Mouse (Mus musculus) naive thymus-derived CD4-positive, alpha-beta T cell, adult 2 months (primary cell): Measurements from ENCODE around the gene Efcab9.

Source experiments
- DNase-seq: peaks from one replicate; pipeline ENCODE4 v3.0.0-alpha.2; 2011; ENCODE audit warnings: low read depth

Gene Efcab9

GRCm38 (mm10) chr11:32498757-32499535 lies 32.9 kb downstream of the Efcab9 start:
- DNase-seq, result no peak

DNA sequence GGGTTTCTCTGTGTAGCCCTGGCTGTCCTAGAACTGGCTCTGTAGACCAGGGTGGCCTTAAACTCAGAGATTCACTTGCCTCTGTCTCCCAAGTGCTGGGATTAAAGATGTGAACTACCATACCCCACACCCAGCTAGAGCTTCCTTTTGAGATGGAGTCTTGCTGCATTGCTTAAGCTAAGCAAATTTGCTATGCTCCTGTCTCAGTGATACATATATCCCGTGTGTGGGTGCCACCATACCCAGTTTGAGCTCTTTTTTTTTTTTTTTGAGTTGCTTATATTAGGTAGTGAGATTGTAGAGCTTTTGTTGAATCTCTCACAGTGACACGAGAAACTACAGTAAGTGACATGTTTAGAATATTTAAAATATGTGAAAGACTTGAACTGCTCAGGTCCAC lies 36.6 kb downstream of the Efcab9 start:
- no peak for DNase-seq

DNA sequence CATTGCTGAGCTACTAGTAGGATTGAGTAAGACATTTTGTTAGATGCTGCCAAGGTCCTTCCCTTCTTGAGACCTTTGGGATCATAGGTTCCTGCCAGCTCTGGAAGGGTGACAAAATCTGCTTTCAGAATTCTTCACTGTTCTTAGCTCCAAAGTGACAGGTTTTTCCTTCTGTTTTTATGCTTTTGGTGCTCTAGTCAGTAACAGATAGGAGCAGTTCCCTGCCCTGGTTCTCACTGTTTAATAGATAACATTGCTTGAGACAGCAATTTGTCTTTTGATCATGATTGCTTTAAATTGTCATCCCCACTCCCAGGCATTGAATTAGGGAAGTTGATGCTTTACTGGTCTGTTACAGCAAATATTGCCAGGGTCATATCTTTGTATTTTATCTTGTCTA lies 38.6 kb downstream of the Efcab9 start:
- DNase-seq, result no peak

DNA sequence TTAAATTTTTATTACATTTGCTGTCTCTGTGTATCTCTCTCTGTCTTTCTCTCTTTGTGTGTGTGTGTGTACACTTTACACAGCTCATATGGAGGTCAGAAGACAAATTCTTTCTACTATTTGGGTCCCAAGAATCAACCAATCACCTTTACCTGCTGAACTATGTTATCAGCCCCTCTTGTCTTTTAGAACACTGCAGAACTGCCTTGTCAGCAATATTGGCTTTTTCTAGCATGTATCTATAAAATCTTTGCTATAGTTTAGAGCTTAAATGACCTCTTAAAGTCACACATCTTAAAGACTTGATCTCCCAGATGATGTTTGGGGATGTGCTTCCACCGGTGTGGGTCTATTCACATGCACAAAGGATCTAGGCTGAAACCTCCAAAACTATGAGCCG lies 40.8 kb downstream of the Efcab9 start:
- DNase-seq, result no peak

GRCm38 (mm10) chr11:32488808-32489670 lies 42.8 kb downstream of the Efcab9 start:
- peak; percentile 64 for DNase-seq

- no peak for DNase-seq
Observed at GRCm38 (mm10) chr11:32488344-32488743, 43.5 kb downstream of the Efcab9 start.

DNA sequence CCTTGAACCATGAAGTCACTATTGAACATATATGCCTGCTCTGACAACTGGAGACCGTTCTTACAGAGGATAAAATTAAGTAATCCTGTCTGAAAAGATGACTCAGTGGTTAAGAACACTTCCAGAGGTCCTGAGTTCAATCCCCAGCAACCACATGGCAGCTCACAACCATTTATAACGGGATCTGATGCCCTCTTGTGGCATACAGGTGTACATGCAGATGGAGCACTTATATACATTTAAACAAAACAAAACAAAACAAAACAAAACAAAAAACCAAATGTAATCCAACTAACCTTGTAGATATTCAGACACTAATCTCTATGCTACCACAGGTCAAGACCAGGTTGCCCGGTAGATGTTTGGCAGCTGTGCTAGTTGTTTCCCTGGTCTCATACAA lies 44.4 kb downstream of the Efcab9 start:
- DNase-seq, result peak; percentile 38

DNA sequence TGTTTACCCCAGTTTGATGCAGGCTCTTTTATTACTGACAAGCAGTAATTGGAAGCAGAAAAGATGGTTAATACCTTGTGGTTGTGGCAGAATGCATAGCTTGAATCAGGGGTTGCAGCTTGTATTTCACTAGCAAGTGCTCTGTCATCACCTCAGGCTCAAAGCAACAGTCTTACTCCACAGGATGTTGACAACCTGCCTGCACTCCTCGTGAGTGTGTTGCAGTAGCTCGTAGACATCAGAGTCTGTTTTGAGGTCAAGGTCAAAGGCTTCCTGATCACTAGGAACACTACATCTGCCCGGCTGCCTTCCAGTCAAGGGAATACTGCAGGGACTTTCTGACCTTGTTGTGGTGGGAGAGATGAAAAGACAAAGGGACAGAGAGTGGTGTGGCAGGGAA lies 45.3 kb downstream of the Efcab9 start:
- DNase-seq, result peak; percentile 65

- DNase-seq, result peak; percentile 28
Observed at GRCm38 (mm10) chr11:32485290-32485689, 46.6 kb downstream of the Efcab9 start.

GRCm38 (mm10) chr11:32481525-32481924 lies 50.4 kb downstream of the Efcab9 start:
- no peak for DNase-seq

GRCm38 (mm10) chr11:32475487-32476236 lies 56.2 kb downstream of the Efcab9 start:
- DNase-seq, result peak; percentile 18

- peak; percentile 42 for DNase-seq
Observed at GRCm38 (mm10) chr11:32474725-32475124, 57.2 kb downstream of the Efcab9 start.
